27 mouse cellular contexts compared by ENCODE assay signal in the genomic region with DNA sequence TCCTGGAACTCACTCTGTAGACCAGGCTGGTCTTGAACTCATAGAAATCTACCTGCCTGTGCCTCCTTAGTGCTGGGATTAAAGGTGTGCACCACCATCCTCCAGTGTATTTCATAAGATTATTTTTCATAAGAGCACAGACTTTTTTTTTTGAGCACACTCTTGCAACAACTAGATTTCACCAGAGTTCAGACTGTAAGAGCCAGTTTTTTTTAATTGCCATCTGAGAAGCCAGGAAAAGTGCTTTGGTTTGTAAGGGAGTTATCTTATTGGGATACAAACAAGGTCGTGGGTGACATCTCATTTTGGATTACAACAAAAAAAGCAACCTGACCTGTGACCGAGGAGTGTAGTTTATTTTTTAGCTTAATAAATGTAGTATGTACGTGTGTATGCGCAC. TPM values are rescaled to one million over a fixed set of nuclear protein-coding genes. Genes with fewer than 3 reads are reported as not detected.
A peak's percentile ranks its signal among the peaks of the same experiment; 100 is the strongest.
DNase-seq lines count a peak whose midpoint lies in the region; ATAC-seq and TF ChIP-seq lines count a peak whose summit lies in the region.
"Had no signal": no experiment of that assay in that cellular context is flagged by ENCODE, and none has a peak within 500 bp of the region (broad histone marks: within the 10 kb centered on the region; RNA-seq: fewer than 3 reads in every experiment).

No protein-coding gene starts in this region.

- peaks cover 31% of the 10 kb centered on the region for H3K4me1 ChIP-seq in liver, adult 2 months (ENCODE audit: control insufficient read depth, insufficient read depth, low read length)
- peaks cover 8% of the 10 kb centered on the region for H3K4me1 ChIP-seq in liver, postnatal 0 days (ENCODE audit: insufficient read depth)
- H3K4me1 ChIP-seq in hindbrain, embryonic 16.5 days (ENCODE audit: control insufficient read depth, insufficient read depth, low read depth, low read length), result peaks cover 4% of the 10 kb centered on the region

- no peaks in the 10 kb centered on the region; the same call in 1 of the 2 replicates for H3K79me2 ChIP-seq in liver, adult 2 months (ENCODE audit: control insufficient read depth, insufficient read depth, low read length)

- no peak overlapping the region for H3K9ac ChIP-seq in liver, adult 2 months (ENCODE audit: low read depth, low read length)
- H3K9ac ChIP-seq in liver, postnatal 0 days (replicated peaks), result no peak overlapping the region
- no peak overlapping the region for H3K9ac ChIP-seq in hindbrain, embryonic 16.5 days (ENCODE audit: low read depth, low read length)
- H3K9ac ChIP-seq: embryonic facial prominence, embryonic 13.5 days; embryonic facial prominence, embryonic 15.5 days; forebrain, embryonic 13.5 days; forebrain, embryonic 15.5 days; forebrain, postnatal 0 days had no signal

- no peak for ATAC-seq in liver, postnatal 0 days
- no peak for ATAC-seq in hindbrain, embryonic 16.5 days
- ATAC-seq: activated CD4-positive, CD25-positive, alpha-beta regulatory T cell, adult 4 months; CD4-positive, CD25-positive, alpha-beta regulatory T cell, adult 4 months; forebrain, embryonic 13.5 days; forebrain, embryonic 15.5 days; forebrain, postnatal 0 days; Patski had no signal

- H3K27ac ChIP-seq in liver, adult 2 months (replicated peaks; ENCODE audit: insufficient read depth, low read depth, low read length), result 0 out of 2 replicates have a peak overlapping the region, but pooled peaks have one; percentile 13
- H3K27ac ChIP-seq in liver, postnatal 0 days (ENCODE audit: low read depth), result no peak overlapping the region
- H3K27ac ChIP-seq in hindbrain, embryonic 16.5 days (ENCODE audit: low read depth, low read length), result no peak overlapping the region
- H3K27ac ChIP-seq: embryonic facial prominence, embryonic 13.5 days; embryonic facial prominence, embryonic 15.5 days; forebrain, embryonic 13.5 days; forebrain, embryonic 15.5 days had no signal

- no peak for TF ChIP-seq EP300 in liver, postnatal 0 days (IDR thresholded peaks at IDR 0.05; ENCODE audit: low read depth)

- no peak overlapping the region for H3K4me3 ChIP-seq in liver, adult 2 months (ENCODE audit: insufficient read depth, low read depth, low read length)
- H3K4me3 ChIP-seq in liver, postnatal 0 days (ENCODE audit: low read depth, low read length), result no peak overlapping the region
- H3K4me3 ChIP-seq in hindbrain, embryonic 16.5 days (ENCODE audit: low read length), result no peak overlapping the region
- H3K4me3 ChIP-seq: embryonic facial prominence, embryonic 13.5 days; embryonic facial prominence, embryonic 15.5 days; erythroblast, embryonic 14.5 days; forebrain, embryonic 13.5 days; forebrain, embryonic 15.5 days had no signal

- no peak for TF ChIP-seq POLR2A in liver, adult 2 months (IDR thresholded peaks at IDR 0.05; ENCODE audit: extremely low read depth, insufficient read depth, low read length)

- no peaks in the 10 kb centered on the region for H3K9me3 ChIP-seq in liver, postnatal 0 days (ENCODE audit: low read length)
- no peaks in the 10 kb centered on the region for H3K9me3 ChIP-seq in hindbrain, embryonic 16.5 days (ENCODE audit: control insufficient read depth, low read length)
- H3K9me3 ChIP-seq: embryonic facial prominence, embryonic 13.5 days; embryonic facial prominence, embryonic 15.5 days; forebrain, embryonic 13.5 days; forebrain, embryonic 15.5 days; G1E had no signal

- no peaks in the 10 kb centered on the region for H3K27me3 ChIP-seq in liver, adult 2 months (ENCODE audit: control insufficient read depth, insufficient read depth, low read length)
- H3K27me3 ChIP-seq in liver, postnatal 0 days (ENCODE audit: insufficient read depth, low read length), result no peaks in the 10 kb centered on the region
- no peaks in the 10 kb centered on the region for H3K27me3 ChIP-seq in hindbrain, embryonic 16.5 days (replicated peaks; ENCODE audit: control insufficient read depth, insufficient read depth, low read length)
- H3K27me3 ChIP-seq: CH12.LX; embryonic facial prominence, embryonic 13.5 days; embryonic facial prominence, embryonic 15.5 days; forebrain, embryonic 13.5 days; forebrain, embryonic 15.5 days; Patski had no signal

- WGBS in liver, adult 2 months, result 56% methylated on average over 4 of the region's 4 CpGs
- 81% methylated on average over 4 of the region's 4 CpGs for WGBS in liver, postnatal 0 days (ENCODE audit: insufficient replicate concordance)
- WGBS in hindbrain, embryonic 16.5 days, result 95% methylated on average over 4 of the region's 4 CpGs

- DNase-seq in liver, adult 2 months (ENCODE audit: extremely low read depth, low read depth, low spot score), result peak; percentile 57
- DNase-seq in liver, postnatal 0 days, result no peak
- DNase-seq in fat pad, adult 2 months (ENCODE audit: extremely low read depth, low read depth, low spot score), result peak; percentile 79
- DNase-seq in cerebellum, adult 9-11 months, result no peak
- DNase-seq: adrenal gland, adult 2 months; adrenal gland, postnatal 10 days; adrenal gland, postnatal 25 days; B cell, adult 2 months; cerebellum, adult 11-12 months; cerebellum, adult 2 months; cerebellum, adult 9-10 months; cerebellum, postnatal 14 days; cerebellum, postnatal 36 days; embryo, embryonic 11 days; forebrain, postnatal 0 days had no signal

- H3K36me3 ChIP-seq in liver, adult 2 months (ENCODE audit: control insufficient read depth, insufficient read depth, low read length), result peaks cover 8% of the 10 kb centered on the region; the same call in 1 of the 2 replicates
- peaks cover 7% of the 10 kb centered on the region; the same call in 1 of the 2 replicates for H3K36me3 ChIP-seq in liver, postnatal 0 days (replicated peaks; ENCODE audit: insufficient read depth, low read length)
- peaks cover 9% of the 10 kb centered on the region for H3K36me3 ChIP-seq in hindbrain, embryonic 16.5 days (ENCODE audit: control insufficient read depth, insufficient read depth, low read length)

- TF ChIP-seq CTCF in liver, adult 2 months (IDR thresholded peaks at IDR 0.05; ENCODE audit: low read depth, low read length), result no peak
- TF ChIP-seq CTCF in liver, postnatal 0 days (IDR thresholded peaks at IDR 0.05; ENCODE audit: low read depth), result no peak

- H3K4me2 ChIP-seq in liver, postnatal 0 days (ENCODE audit: low read depth, low read length), result no peak overlapping the region
- H3K4me2 ChIP-seq in hindbrain, embryonic 16.5 days (ENCODE audit: low read length), result no peak overlapping the region
- H3K4me2 ChIP-seq: embryonic facial prominence, embryonic 13.5 days; embryonic facial prominence, embryonic 15.5 days; forebrain, embryonic 13.5 days; forebrain, embryonic 15.5 days had no signal

RNA-seq across cellular contexts. Expression of a gene that starts 5.8 kb away (rescaled TPM):
- total RNA-seq in liver, adult 2 months (2014; rRNA removed), result 279 and 331 TPM in 2 replicates
- 92.3 and 126 TPM in 2 replicates for polyA plus RNA-seq in liver, adult 2 months (2012; rRNA removed)
- 161 and 191 TPM in 2 replicates for polyA plus RNA-seq in liver, postnatal 0 days (2015; fragmentation: Nextera tagmentation; extraction: Ambion mirVana)
- 207 and 226 TPM in 2 replicates for polyA plus RNA-seq in hindbrain, embryonic 16.5 days (2015; fragmentation: Nextera tagmentation; extraction: Ambion mirVana)

RNA-seq across cellular contexts. Expression of a gene that starts 26.0 kb away (rescaled TPM):
- total RNA-seq in liver, adult 2 months (2014; rRNA removed), result 73.0 and 76.2 TPM in 2 replicates
- 44.9 and 53.2 TPM in 2 replicates for polyA plus RNA-seq in liver, adult 2 months (2012; rRNA removed)
- 60.7 and 62.1 TPM in 2 replicates for polyA plus RNA-seq in liver, postnatal 0 days (2015; fragmentation: Nextera tagmentation; extraction: Ambion mirVana)
- 204 and 210 TPM in 2 replicates for polyA plus RNA-seq in hindbrain, embryonic 16.5 days (2015; fragmentation: Nextera tagmentation; extraction: Ambion mirVana)

RNA-seq across cellular contexts. Expression of a gene that starts 41.2 kb away (rescaled TPM):
- total RNA-seq in liver, adult 2 months (2014; rRNA removed), result 26.8 and 31.3 TPM in 2 replicates
- 111 and 123 TPM in 2 replicates for polyA plus RNA-seq in liver, adult 2 months (2012; rRNA removed)
- polyA plus RNA-seq in liver, postnatal 0 days (2015; fragmentation: Nextera tagmentation; extraction: Ambion mirVana), result 22.8 and 24.2 TPM in 2 replicates
- polyA plus RNA-seq in hindbrain, embryonic 16.5 days (2015; fragmentation: Nextera tagmentation; extraction: Ambion mirVana), result 24.5 and 25.0 TPM in 2 replicates

RNA-seq across cellular contexts. Expression of a gene that starts 58.8 kb away (rescaled TPM):
- total RNA-seq in liver, adult 2 months (2014; rRNA removed), result not detected in 2 replicates
- not detected in 2 replicates for polyA plus RNA-seq in liver, adult 2 months (2012; rRNA removed)
- polyA plus RNA-seq in liver, postnatal 0 days (2015; fragmentation: Nextera tagmentation; extraction: Ambion mirVana), result not detected in 2 replicates
- polyA plus RNA-seq in hindbrain, embryonic 16.5 days (2015; fragmentation: Nextera tagmentation; extraction: Ambion mirVana), result 0.97 and 1.5 TPM in 2 replicates
- total RNA-seq: CH12.LX; common myeloid progenitor, adult 5-6 weeks had no signal
- polyA plus RNA-seq: activated CD4-positive, CD25-positive, alpha-beta regulatory T cell, adult 4 months; CD4-positive, CD25-positive, alpha-beta regulatory T cell, adult 4 months; embryonic facial prominence, embryonic 13.5 days; embryonic facial prominence, embryonic 15.5 days; erythroblast, embryonic 14.5 days; G1E had no signal

Comparison
In these comparisons a context has a peak if more than half of its experiments do, and no peak if none do; other contexts are left out.
1. DNase-seq: peak in liver, adult 2 months (single experiment) and fat pad, adult 2 months (single experiment); none in liver, postnatal 0 days (single experiment) and cerebellum, adult 9-11 months (single experiment).